Mouse (Mus musculus) intestine, embryonic 16.5 days (tissue): ENCODE measurements around the gene Ccdc28a. TPM values are rescaled to one million over a fixed set of nuclear protein-coding genes. Genes with fewer than 3 reads are reported as not detected.

Experiments
- ATAC-seq: fragments of 200-750 bp; cut with Nextera tagmentation; 2 replicates; pipeline ENCODE4 v1.8.0; 2017; ENCODE audit warnings: moderate TSS enrichment, moderate library complexity
- H3K27ac ChIP-seq: fragments of 300-500 bp; sonication (generic); 2 replicates; pipeline ENCODE4 v1.5.1; 2014; ENCODE audit warnings: mild to moderate bottlenecking, low read length
- H3K27me3 ChIP-seq: fragments of 300-500 bp; sonication (generic); replicated peaks from 2 replicates; pipeline ENCODE4 v1.6.1; 2014; ENCODE audit warnings: low read length, control low read depth, mixed read lengths; ENCODE audit not compliant: control insufficient read depth, insufficient read depth
- H3K36me3 ChIP-seq: fragments of 300-500 bp; sonication (generic); 2 replicates; pipeline ENCODE4 v1.6.1; 2014; ENCODE audit warnings: low read length, control low read depth; ENCODE audit not compliant: control insufficient read depth, insufficient read depth
- H3K4me1 ChIP-seq: fragments of 300-500 bp; sonication (generic); 2 replicates; pipeline ENCODE4 v1.6.1; 2014; ENCODE audit warnings: low read length, control low read depth, mixed read lengths; ENCODE audit not compliant: control insufficient read depth, insufficient read depth
- H3K4me2 ChIP-seq: fragments of 300-500 bp; sonication (generic); 2 replicates; pipeline ENCODE4 v1.6.1; 2014; ENCODE audit warnings: low read depth, low read length, control low read depth
- H3K4me3 ChIP-seq: fragments of 300-500 bp; sonication (generic); 2 replicates; pipeline ENCODE4 v1.5.1; 2014; ENCODE audit warnings: mild to moderate bottlenecking, low read length
- H3K9ac ChIP-seq: fragments of 300-500 bp; sonication (generic); 2 replicates; pipeline ENCODE4 v1.6.1; 2014; ENCODE audit warnings: low read depth, low read length
- H3K9me3 ChIP-seq: fragments of 300-500 bp; sonication (generic); 2 replicates; pipeline ENCODE4 v1.6.1; 2016; ENCODE audit warnings: low read length, control low read depth; ENCODE audit not compliant: control insufficient read depth
- WGBS: fragments of 180-500 bp; shearing (Covaris S2); extraction: QIAGEN DNeasy Blood & Tissue Kit; methylation state at CpG from one replicate; pipeline ENCODE4 v1.1.7; 2014; 5-methylcytosine and 5-hydroxymethylcytosine counted together
- polyA plus RNA-seq: library from polyadenylated mRNA; unstranded; fragments of >200 nt; fragmentation: Nextera tagmentation; extraction: Ambion mirVana; gene quantifications from 2 replicates; pipeline ENCODE4 v1.2.1, GENCODE M21; 2015

Gene Ccdc28a
- polyA plus RNA-seq, 1 experiment from 2014 or later = 29.6 TPM

DNA sequence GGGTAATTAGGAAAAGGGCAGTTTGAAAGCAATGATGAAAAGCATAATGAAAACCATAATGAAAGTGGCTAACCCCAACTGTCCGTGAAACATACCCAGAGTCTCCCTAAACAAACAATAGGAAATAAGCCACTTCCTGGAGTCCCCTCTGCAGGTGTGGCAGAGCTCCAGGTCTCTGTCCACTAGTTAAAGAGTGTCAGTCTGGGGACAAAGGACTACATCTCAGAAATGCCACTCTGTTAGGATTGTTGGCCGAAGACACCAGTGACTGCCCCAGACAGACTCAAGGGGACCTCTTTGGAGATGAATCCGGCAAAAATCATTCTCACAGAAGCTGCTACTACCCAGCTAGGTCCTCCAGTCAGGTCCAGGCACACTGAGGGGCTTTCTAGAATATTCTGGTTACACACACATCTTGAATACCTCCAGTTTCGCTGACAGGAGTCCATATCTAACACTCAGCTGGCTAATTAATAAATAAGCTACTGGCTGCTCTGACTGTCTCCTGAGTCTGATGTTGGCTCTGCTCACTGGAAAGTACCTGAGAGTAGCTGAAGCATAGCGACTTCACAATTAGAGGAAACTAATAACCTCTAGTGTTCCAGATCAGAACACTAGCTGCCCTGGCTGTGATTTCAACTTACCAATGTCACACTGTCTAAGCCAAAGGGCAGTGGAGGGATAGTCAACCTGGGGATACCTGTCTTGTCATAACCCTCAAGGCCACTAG lies 36.3 kb downstream of the Ccdc28a start:
- Histone ChIP-seq H3K4me1 (no peaks in the 10 kb centered on the region), H3K4me2 (no peak overlapping the region), H3K4me3 (no peak overlapping the region), H3K27ac (no peak overlapping the region), H3K9ac (no peak overlapping the region), H3K27me3 (no peaks in the 10 kb centered on the region), H3K9me3 (no peaks in the 10 kb centered on the region), H3K36me3 (no peaks in the 10 kb centered on the region)
- 87% methylated on average over 5 of the region's 5 CpGs for WGBS
- ATAC-seq = no peak

DNA sequence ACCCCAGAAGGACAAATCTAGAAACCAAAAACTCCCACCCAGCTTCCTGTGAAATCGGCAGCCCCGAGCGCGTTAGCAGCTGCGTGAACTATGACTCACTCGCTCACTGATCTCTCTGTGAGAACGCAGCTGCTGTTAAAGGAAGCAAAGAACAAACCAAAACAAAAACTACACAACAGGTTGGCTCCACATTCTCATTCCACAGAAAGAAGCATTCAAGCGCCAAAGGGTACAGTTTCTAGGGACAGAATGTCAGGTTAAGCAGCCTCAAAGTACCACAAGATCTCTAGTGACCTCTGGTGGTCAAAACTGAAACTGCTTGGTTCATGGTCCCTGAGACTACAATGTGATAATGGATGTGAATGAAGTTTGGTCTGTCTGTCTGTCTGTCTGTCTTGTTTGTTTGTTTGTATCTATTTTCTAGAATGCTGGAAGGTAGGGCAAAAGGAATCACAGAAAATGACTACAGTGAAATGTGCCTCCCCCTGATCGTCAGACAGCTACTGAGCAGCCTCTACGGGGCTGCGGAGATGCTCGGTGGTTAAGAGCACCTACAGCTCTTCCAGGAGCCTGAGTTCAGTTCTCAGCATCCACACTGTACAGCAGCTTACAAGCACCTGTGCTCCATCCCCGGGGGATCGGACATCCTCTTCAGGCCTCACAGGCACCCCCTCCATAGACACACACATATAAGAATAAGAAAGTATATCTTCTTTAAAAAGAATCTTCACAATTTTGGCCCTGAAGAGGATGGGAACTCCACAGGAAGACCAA lies 37.4 kb downstream of the Ccdc28a start:
- ATAC-seq = peak; percentile 49; the same call in 1 of the 2 replicates
- H3K27ac ChIP-seq = no peak overlapping the region
- no peaks in the 10 kb centered on the region for H3K9me3 ChIP-seq
- peak overlapping the region; percentile 34; the same call in 1 of the 2 replicates for H3K9ac ChIP-seq
- H3K27me3 ChIP-seq = no peaks in the 10 kb centered on the region
- WGBS = 49% methylated on average over 14 of the region's 14 CpGs
- peak overlapping the region; percentile 34 for H3K4me3 ChIP-seq
- H3K4me1 ChIP-seq = no peaks in the 10 kb centered on the region
- no peaks in the 10 kb centered on the region for H3K36me3 ChIP-seq
- peak overlapping the region; percentile 44 for H3K4me2 ChIP-seq

DNA sequence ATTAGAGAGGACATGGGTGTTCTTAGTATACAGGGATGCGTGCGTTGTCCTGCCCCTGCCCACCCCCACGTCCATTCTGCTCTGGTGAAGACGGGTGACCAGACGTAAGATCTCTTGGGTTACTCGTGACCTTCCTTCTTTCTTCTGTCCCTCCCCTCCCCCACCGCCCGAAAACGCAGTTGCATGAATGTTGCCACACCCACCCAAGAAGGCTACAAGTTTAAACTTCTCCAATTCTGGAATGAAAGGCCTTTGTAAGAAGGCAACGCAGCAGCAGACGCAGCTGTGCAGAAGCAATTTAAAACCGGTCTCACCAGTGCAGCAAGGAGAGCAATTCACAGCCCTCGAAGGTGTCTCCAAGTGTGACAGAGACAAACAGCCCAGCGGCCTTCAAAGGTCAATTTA lies 40.1 kb downstream of the Ccdc28a start:
- H3K27ac ChIP-seq = no peak overlapping the region

DNA sequence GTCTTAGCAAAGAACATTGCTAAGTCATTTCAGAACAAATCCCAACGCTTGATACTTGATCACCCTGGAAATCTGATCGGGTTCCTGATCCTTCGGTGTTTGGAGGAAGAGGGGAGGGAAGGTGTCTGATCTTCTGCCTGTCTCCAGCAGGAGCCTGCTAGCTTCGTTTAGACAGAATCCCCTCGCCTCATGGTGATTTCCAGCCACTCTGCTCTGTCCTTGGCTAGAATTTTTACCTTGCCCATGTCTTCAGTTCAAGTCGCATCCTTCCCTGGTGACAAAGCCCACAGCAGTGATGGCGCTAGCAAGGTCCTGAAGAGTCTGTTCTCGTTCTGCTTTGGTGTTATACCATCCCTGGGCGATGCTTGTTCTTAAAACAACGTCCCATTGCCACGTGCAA lies 40.6 kb downstream of the Ccdc28a start:
- Histone ChIP-seq H3K36me3 (no peaks in the 10 kb centered on the region), H3K9me3 (no peaks in the 10 kb centered on the region), H3K9ac (no peak overlapping the region), H3K4me1 (no peaks in the 10 kb centered on the region), H3K4me3 (no peak overlapping the region), H3K27me3 (no peaks in the 10 kb centered on the region), H3K4me2 (no peak overlapping the region), H3K27ac (no peak overlapping the region)
- 73% methylated on average over 11 of the region's 11 CpGs for WGBS
- ATAC-seq = no peak

More for the DNA sequence above, 40.1 kb downstream of the Ccdc28a start:
- H3K9ac ChIP-seq = no peak overlapping the region
- no peak overlapping the region for H3K4me3 ChIP-seq
- no peaks in the 10 kb centered on the region for H3K27me3 ChIP-seq
- no peaks in the 10 kb centered on the region for H3K36me3 ChIP-seq
- WGBS = 36% methylated on average over 14 of the region's 14 CpGs
- peak overlapping the region; percentile 26 for H3K4me2 ChIP-seq
- no peaks in the 10 kb centered on the region for H3K9me3 ChIP-seq
- no peaks in the 10 kb centered on the region for H3K4me1 ChIP-seq
- peak; percentile 91 for ATAC-seq

DNA sequence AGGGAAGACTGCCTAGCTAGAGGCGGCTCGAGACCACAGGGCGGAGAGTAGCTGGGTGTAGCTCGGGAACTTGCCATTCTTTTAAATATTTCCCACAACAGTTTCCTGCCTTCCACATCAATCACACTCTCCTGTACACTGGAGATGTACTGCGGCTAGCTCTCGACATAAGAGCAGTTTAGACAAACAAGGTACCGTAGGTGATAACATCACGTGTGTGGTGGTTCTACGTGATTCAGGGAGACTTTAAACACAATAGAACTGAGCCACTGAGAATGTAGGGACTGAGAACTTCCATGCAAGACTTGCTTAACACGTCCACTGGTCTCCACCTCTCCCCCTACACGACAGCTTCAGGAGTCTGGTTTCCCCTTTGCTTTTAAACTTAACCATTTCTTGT lies 41.6 kb downstream of the Ccdc28a start:
- Histone ChIP-seq H3K27me3 (no peaks in the 10 kb centered on the region), H3K4me1 (no peaks in the 10 kb centered on the region), H3K27ac (no peak overlapping the region), H3K9me3 (no peaks in the 10 kb centered on the region), H3K9ac (no peak overlapping the region), H3K36me3 (no peaks in the 10 kb centered on the region), H3K4me3 (no peak overlapping the region), H3K4me2 (no peak overlapping the region)
- ATAC-seq = no peak
- WGBS = 60% methylated on average over 11 of the region's 11 CpGs

DNA sequence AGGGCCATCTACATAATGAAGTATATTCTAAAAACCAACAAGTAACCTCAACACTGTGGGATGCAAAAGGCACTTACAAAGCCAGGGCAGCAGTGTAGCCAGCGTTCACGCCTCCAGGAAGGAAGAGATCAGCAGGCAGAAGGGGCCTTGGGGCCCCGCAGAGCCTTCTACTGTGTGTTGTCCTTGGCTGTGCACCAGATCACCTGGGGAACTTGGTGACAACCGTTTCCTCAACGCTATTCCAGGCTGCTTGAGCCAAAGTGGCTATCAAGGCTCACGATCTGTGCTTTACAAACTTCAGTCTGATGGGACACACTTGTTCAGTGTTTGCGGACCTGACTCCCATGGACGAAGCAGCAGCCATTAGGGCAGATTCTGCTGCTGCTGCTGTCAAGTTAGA lies 43.1 kb downstream of the Ccdc28a start:
- H3K4me1 ChIP-seq = no peaks in the 10 kb centered on the region
- H3K4me3 ChIP-seq = no peak overlapping the region
- WGBS = 50% methylated on average over 8 of the region's 8 CpGs
- no peaks in the 10 kb centered on the region for H3K36me3 ChIP-seq
- no peak overlapping the region for H3K4me2 ChIP-seq
- no peaks in the 10 kb centered on the region for H3K27me3 ChIP-seq
- no peak overlapping the region for H3K9ac ChIP-seq
- ATAC-seq = peak; percentile 53
- H3K9me3 ChIP-seq = no peaks in the 10 kb centered on the region
- no peak overlapping the region for H3K27ac ChIP-seq

DNA sequence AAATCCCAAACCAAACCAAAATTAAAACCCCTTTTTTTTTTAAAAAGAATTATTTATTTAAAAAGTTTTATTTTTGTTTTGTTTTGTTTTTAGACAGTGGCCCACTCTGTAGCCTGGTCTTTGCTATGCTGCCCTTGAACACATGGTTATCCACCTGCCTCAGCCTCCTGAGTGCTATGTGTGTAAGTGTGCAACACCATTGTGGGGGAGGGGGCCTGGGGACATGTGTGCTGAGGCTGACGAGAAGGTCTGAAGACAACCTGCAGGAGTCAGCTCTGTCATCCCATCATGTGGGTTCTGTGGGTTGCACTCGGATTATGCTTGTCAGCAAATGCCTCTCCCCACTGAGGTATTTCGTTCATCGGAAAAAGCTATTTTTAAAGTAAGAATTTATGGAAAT lies 45.3 kb downstream of the Ccdc28a start:
- Histone ChIP-seq H3K36me3 (no peaks in the 10 kb centered on the region), H3K27me3 (no peaks in the 10 kb centered on the region), H3K4me1 (no peaks in the 10 kb centered on the region), H3K27ac (no peak overlapping the region), H3K9ac (no peak overlapping the region), H3K4me2 (no peak overlapping the region), H3K9me3 (no peaks in the 10 kb centered on the region), H3K4me3 (no peak overlapping the region)
- no peak for ATAC-seq
- WGBS = 83% methylated on average over 4 of the region's 4 CpGs

DNA sequence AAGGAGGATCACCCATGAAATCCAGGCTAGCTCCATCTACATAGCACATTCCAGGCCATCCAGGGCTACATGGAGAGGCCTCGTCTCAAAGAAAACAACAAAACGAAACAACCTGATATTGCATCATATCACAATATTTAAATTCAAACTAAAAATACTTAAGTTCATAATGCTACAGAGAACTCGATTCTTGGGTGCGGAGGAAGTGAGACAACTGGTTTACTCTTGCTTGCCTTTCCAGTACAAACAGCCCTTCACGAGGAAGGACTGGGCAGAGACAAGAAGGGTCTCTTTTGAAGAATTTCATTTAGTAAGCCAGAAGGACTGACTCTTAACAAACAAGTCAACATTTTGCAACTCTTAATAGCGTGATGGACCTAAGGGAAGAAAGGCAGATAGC lies 46.2 kb downstream of the Ccdc28a start:
- Histone ChIP-seq H3K27me3 (no peaks in the 10 kb centered on the region), H3K36me3 (no peaks in the 10 kb centered on the region)
- ATAC-seq = no peak

DNA sequence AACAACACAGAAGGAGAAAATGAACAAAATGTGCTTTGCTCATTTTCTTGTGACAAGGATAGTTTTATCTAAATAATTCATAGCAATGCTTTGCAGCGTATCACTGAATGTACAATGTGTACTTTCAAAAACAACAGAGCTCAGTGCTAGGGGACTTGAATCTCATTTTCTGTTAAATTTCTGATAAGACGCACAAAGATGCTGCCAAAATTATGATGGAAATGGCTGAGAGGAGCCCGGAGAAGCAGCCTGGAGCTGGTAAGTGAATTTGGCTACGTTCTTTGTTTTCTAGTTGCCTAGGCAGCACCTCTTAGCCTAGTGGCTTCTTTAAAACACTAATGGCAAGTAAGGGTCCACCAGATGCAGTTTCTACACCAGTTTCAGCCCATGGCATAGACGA lies 52.6 kb downstream of the Ccdc28a start:
- Histone ChIP-seq H3K27ac (no peak overlapping the region), H3K4me2 (no peak overlapping the region), H3K4me3 (no peak overlapping the region), H3K36me3 (no peaks in the 10 kb centered on the region), H3K27me3 (no peaks in the 10 kb centered on the region), H3K9ac (no peak overlapping the region), H3K4me1 (no peaks in the 10 kb centered on the region), H3K9me3 (no peaks in the 10 kb centered on the region)
- WGBS = 75% methylated on average over 5 of the region's 5 CpGs
- ATAC-seq = no peak

More for the DNA sequence above, 46.2 kb downstream of the Ccdc28a start:
- H3K4me3 ChIP-seq = no peak overlapping the region
- H3K4me1 ChIP-seq = no peaks in the 10 kb centered on the region
- H3K9ac ChIP-seq = no peak overlapping the region
- H3K4me2 ChIP-seq = no peak overlapping the region
- 73% methylated on average over 6 of the region's 6 CpGs for WGBS
- H3K27ac ChIP-seq = no peak overlapping the region
- no peaks in the 10 kb centered on the region for H3K9me3 ChIP-seq
